Mouse (Mus musculus) forebrain, embryonic 15.5 days (tissue): Measurements from ENCODE around the gene Wwc1. TPM values are rescaled to one million over a fixed set of nuclear protein-coding genes. Genes with fewer than 3 reads are reported as not detected.
"Not testable (repeated sequence)": the region's sequence is repeated elsewhere in the genome, so short reads cannot be mapped to it uniquely, and the experiment has no call there.

Experiments
- ATAC-seq: fragments of 200-750 bp; cut with Nextera tagmentation; replicated peaks from 2 replicates; pipeline ENCODE4 v1.8.0; 2017; ENCODE audit warnings: mild to moderate bottlenecking, moderate TSS enrichment, moderate library complexity
- H3K27ac ChIP-seq: fragments of 300-500 bp; sonication (generic); replicated peaks from 2 replicates; pipeline ENCODE4 v1.5.1; 2015; ENCODE audit warnings: mild to moderate bottlenecking, inconsistent platforms
- H3K27me3 ChIP-seq: fragments of 300-500 bp; sonication (generic); 2 replicates; pipeline ENCODE4 v1.6.1; 2015; ENCODE audit warnings: inconsistent platforms
- H3K36me3 ChIP-seq: fragments of 300-500 bp; sonication (generic); 2 replicates; pipeline ENCODE4 v1.6.1; 2015; ENCODE audit warnings: mild to moderate bottlenecking, inconsistent platforms
- H3K4me1 ChIP-seq: fragments of 300-500 bp; sonication (generic); 2 replicates; pipeline ENCODE4 v1.6.1; 2015; ENCODE audit warnings: inconsistent platforms
- H3K4me2 ChIP-seq: fragments of 300-500 bp; sonication (generic); replicated peaks from 2 replicates; pipeline ENCODE4 v1.6.1; 2015; ENCODE audit warnings: mild to moderate bottlenecking, inconsistent platforms
- H3K4me3 ChIP-seq: fragments of 300-500 bp; sonication (generic); 2 replicates; pipeline ENCODE4 v1.5.1; 2015; ENCODE audit warnings: mild to moderate bottlenecking, inconsistent platforms
- H3K9ac ChIP-seq: fragments of 300-500 bp; sonication (generic); replicated peaks from 2 replicates; pipeline ENCODE4 v1.6.1; 2015; ENCODE audit warnings: mild to moderate bottlenecking, inconsistent platforms
- H3K9me3 ChIP-seq: fragments of 300-500 bp; sonication (generic); 2 replicates; pipeline ENCODE4 v1.6.1; 2016; ENCODE audit warnings: inconsistent platforms
- WGBS: fragments of 180-500 bp; shearing (Covaris S2); methylation state at CpG from one replicate; pipeline ENCODE4 v1.1.7; 2015; ENCODE audit warnings: mixed read lengths; 5-methylcytosine and 5-hydroxymethylcytosine counted together
- polyA plus RNA-seq: library from polyadenylated mRNA; unstranded; fragments of >200 nt; fragmentation: Nextera tagmentation; extraction: Ambion mirVana; gene quantifications from 2 replicates; pipeline ENCODE4 v1.2.1, GENCODE M21; 2015

The Wwc1 gene
- polyA plus RNA-seq, 1 experiment from 2014 or later = 15.6 TPM

- no peak overlapping the region for H3K9ac ChIP-seq
- peaks cover 34% of the 10 kb centered on the region for H3K4me1 ChIP-seq
- 68% methylated on average over 5 of the region's 5 CpGs for WGBS
- no peaks in the 10 kb centered on the region for H3K27me3 ChIP-seq
- no peaks in the 10 kb centered on the region for H3K9me3 ChIP-seq
- no peak for ATAC-seq
- no peak overlapping the region for H3K4me3 ChIP-seq
- H3K36me3 ChIP-seq = peaks cover 2% of the 10 kb centered on the region; the same call in 1 of the 2 replicates
- peak overlapping the region; percentile 93; the same call in 1 of the 2 replicates for H3K27ac ChIP-seq
- H3K4me2 ChIP-seq = no peak overlapping the region
Measured at GRCm38 (mm10) chr11:35863653-35864052, 116.7 kb downstream of the Wwc1 start.

- Histone ChIP-seq H3K4me3 (no peak overlapping the region), H3K4me1 (peaks cover 32% of the 10 kb centered on the region), H3K4me2 (no peak overlapping the region), H3K27ac (peak overlapping the region; percentile 95), H3K9ac (no peak overlapping the region), H3K27me3 (no peaks in the 10 kb centered on the region), H3K9me3 (no peaks in the 10 kb centered on the region), H3K36me3 (0 out of 2 replicates have a peak, but pooled peaks cover 5% of the 10 kb centered on the region)
- WGBS = 50% methylated on average over 12 of the region's 12 CpGs
- peak; percentile 61 for ATAC-seq
Measured at GRCm38 (mm10) chr11:35857395-35858067, 122.8 kb downstream of the Wwc1 start.

GRCm38 (mm10) chr11:35856359-35857040 is 123.8 kb downstream of the Wwc1 start:
- H3K4me3 ChIP-seq = no peak overlapping the region
- H3K9me3 ChIP-seq = no peaks in the 10 kb centered on the region
- H3K4me1 ChIP-seq = peaks cover 32% of the 10 kb centered on the region
- H3K36me3 ChIP-seq = peaks cover 11% of the 10 kb centered on the region
- ATAC-seq = peak; percentile 93
- peak overlapping the region; percentile 12 for H3K4me2 ChIP-seq
- H3K27me3 ChIP-seq = no peaks in the 10 kb centered on the region
- WGBS = 6% methylated on average over 11 of the region's 11 CpGs
- H3K9ac ChIP-seq = no peak overlapping the region
- H3K27ac ChIP-seq = peak overlapping the region; percentile 95

GRCm38 (mm10) chr11:35855567-35855966 is 124.8 kb downstream of the Wwc1 start:
- Histone ChIP-seq H3K4me2 (no peak overlapping the region), H3K4me3 (no peak overlapping the region), H3K27ac (peak overlapping the region; percentile 95), H3K4me1 (peaks cover 32% of the 10 kb centered on the region), H3K27me3 (no peaks in the 10 kb centered on the region), H3K9ac (no peak overlapping the region), H3K36me3 (peaks cover 13% of the 10 kb centered on the region), H3K9me3 (no peaks in the 10 kb centered on the region)
- WGBS = 17% methylated on average over 9 of the region's 9 CpGs
- no peak for ATAC-seq

- H3K4me2 ChIP-seq = no peak overlapping the region
- 45% methylated on average over 5 of the region's 5 CpGs for WGBS
- no peaks in the 10 kb centered on the region for H3K9me3 ChIP-seq
- ATAC-seq = no peak; the same call in 1 of the 2 replicates
- no peaks in the 10 kb centered on the region for H3K27me3 ChIP-seq
- H3K4me3 ChIP-seq = no peak overlapping the region
- peak overlapping the region; percentile 78 for H3K27ac ChIP-seq
- H3K4me1 ChIP-seq = peaks cover 32% of the 10 kb centered on the region
- no peak overlapping the region for H3K9ac ChIP-seq
- H3K36me3 ChIP-seq = peaks cover 13% of the 10 kb centered on the region
Measured at GRCm38 (mm10) chr11:35854941-35855340, 125.4 kb downstream of the Wwc1 start.

DNA sequence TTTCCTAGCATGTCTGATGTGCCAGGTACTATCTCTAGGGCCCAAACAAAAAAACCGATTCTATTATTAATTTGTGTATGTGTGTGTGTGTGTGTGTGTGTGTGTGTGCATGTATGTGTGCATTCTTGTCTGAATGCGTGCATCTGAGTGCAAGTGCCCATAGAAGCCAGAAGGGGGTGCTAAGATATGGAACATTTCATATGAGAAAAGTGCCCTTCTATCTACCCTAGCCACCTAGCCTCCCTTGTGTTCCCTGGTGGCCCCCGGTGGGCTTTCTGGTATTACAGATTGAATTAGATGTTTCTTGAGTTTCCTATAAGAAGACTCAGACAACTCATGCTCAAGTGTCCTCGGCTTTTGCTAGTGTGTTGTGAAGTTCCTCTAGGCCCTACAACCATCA is 126.7 kb downstream of the Wwc1 start:
- Histone ChIP-seq H3K36me3 (peaks cover 12% of the 10 kb centered on the region), H3K27me3 (no peaks in the 10 kb centered on the region), H3K9ac (no peak overlapping the region), H3K4me3 (no peak overlapping the region), H3K27ac (no peak overlapping the region), H3K4me1 (peaks cover 32% of the 10 kb centered on the region), H3K4me2 (no peak overlapping the region), H3K9me3 (no peaks in the 10 kb centered on the region)
- WGBS = 97% methylated on average over 4 of the region's 4 CpGs
- no peak for ATAC-seq

GRCm38 (mm10) chr11:35852731-35853130 is 127.6 kb downstream of the Wwc1 start:
- ATAC-seq = no peak
- Histone ChIP-seq H3K27ac (no peak overlapping the region), H3K4me2 (no peak overlapping the region), H3K9ac (no peak overlapping the region), H3K4me3 (no peak overlapping the region), H3K36me3 (peaks cover 10% of the 10 kb centered on the region), H3K27me3 (no peaks in the 10 kb centered on the region), H3K4me1 (peaks cover 29% of the 10 kb centered on the region), H3K9me3 (no peaks in the 10 kb centered on the region)
- WGBS = 45% methylated on average over 4 of the region's 4 CpGs

DNA sequence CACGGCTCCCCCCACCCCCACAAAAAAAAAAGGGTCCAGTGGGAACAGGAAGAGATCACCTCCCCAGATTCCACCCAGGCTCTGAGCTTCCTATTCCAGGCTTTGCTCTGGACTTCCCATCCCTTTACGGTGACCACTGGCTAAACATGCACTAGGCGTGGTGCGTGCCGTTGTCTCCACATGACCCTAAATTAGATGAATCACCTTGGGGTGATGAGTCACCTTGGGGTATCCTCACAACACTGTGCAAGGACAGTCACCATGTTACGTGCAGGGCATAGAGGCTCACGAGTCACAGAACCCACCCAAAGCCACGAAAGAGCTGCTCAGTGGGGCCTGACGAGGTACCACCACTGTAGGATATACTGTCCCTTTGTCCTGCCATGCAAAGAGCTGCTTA is 136.0 kb downstream of the Wwc1 start:
- Histone ChIP-seq H3K4me1 (no peaks in the 10 kb centered on the region), H3K9me3 (no peaks in the 10 kb centered on the region), H3K9ac (no peak overlapping the region), H3K4me3 (no peak overlapping the region), H3K4me2 (no peak overlapping the region), H3K27ac (no peak overlapping the region), H3K27me3 (no peaks in the 10 kb centered on the region), H3K36me3 (peaks cover 18% of the 10 kb centered on the region; the same call in 1 of the 2 replicates)
- no peak for ATAC-seq
- 93% methylated on average over 9 of the region's 9 CpGs for WGBS

GRCm38 (mm10) chr11:35842560-35842959 is 137.8 kb downstream of the Wwc1 start:
- not testable (repeated sequence) for H3K9ac ChIP-seq, ATAC-seq, H3K4me3 ChIP-seq, H3K27ac ChIP-seq, H3K27me3 ChIP-seq, H3K4me1 ChIP-seq, H3K4me2 ChIP-seq, H3K9me3 ChIP-seq
- WGBS = 84% methylated on average over 4 of the region's 4 CpGs
- peaks cover 18% of the 10 kb centered on the region; the same call in 1 of the 2 replicates for H3K36me3 ChIP-seq

- Histone ChIP-seq H3K27me3 (no peaks in the 10 kb centered on the region), H3K4me1 (no peaks in the 10 kb centered on the region), H3K27ac (no peak overlapping the region), H3K36me3 (peaks cover 18% of the 10 kb centered on the region; the same call in 1 of the 2 replicates), H3K4me3 (no peak overlapping the region), H3K4me2 (no peak overlapping the region), H3K9me3 (no peaks in the 10 kb centered on the region), H3K9ac (no peak overlapping the region)
- ATAC-seq = no peak
- 86% methylated on average over 21 of the region's 21 CpGs for whole genome bisulfite sequencing
Measured at GRCm38 (mm10) chr11:35841738-35842325, 138.5 kb downstream of the Wwc1 start.

GRCm38 (mm10) chr11:35840806-35841205 is 139.5 kb downstream of the Wwc1 start:
- H3K4me1 ChIP-seq, H3K9me3 ChIP-seq, H3K27ac ChIP-seq, H3K4me3 ChIP-seq, H3K9ac ChIP-seq, H3K4me2 ChIP-seq, ATAC-seq, H3K27me3 ChIP-seq: not testable (repeated sequence)
- 93% methylated on average over 4 of the region's 4 CpGs for WGBS
- H3K36me3 ChIP-seq = peaks cover 18% of the 10 kb centered on the region; the same call in 1 of the 2 replicates

DNA sequence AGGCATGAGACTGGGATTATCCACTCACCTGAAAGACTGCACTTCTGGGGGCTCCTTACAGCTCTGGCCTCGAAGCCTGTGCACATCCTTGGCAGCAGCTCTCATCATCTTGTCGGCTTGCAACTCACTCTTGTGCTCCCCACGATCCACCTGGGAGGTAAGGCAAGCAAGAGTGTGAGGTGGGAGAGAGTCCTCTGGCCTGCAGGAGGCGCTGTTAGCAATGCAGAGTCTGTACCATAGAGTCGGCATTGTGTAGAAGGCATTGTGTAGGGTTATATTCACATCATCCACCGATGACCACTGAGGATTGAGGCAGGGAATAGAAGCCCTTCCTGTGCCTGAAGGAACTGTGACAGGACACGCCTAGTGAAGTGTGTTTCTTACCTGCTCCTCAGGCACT is 140.0 kb downstream of the Wwc1 start:
- Histone ChIP-seq H3K27me3 (no peaks in the 10 kb centered on the region), H3K4me3 (no peak overlapping the region), H3K9ac (no peak overlapping the region), H3K36me3 (peaks cover 18% of the 10 kb centered on the region; the same call in 1 of the 2 replicates), H3K4me2 (no peak overlapping the region), H3K27ac (no peak overlapping the region), H3K4me1 (no peaks in the 10 kb centered on the region), H3K9me3 (no peaks in the 10 kb centered on the region)
- no peak for ATAC-seq
- WGBS = 78% methylated on average over 7 of the region's 7 CpGs
